ENCODE assay signal across 8 mouse cellular contexts in genomic region chr6:142469602-142470001, GRCm38 (mm10). TPM values are rescaled to one million over a fixed set of nuclear protein-coding genes. Genes with fewer than 3 reads are reported as not detected.
DNase-seq lines count a peak whose midpoint lies in the region; ATAC-seq and TF ChIP-seq lines count a peak whose summit lies in the region.

No protein-coding gene starts in this region.

- no peaks in the 10 kb centered on the region for H3K9me3 ChIP-seq in intestine, postnatal 0 days (ENCODE audit: control insufficient read depth)
- H3K9me3 ChIP-seq in intestine, embryonic 15.5 days, result no peaks in the 10 kb centered on the region
- no peaks in the 10 kb centered on the region for H3K9me3 ChIP-seq in midbrain, embryonic 14.5 days (ENCODE audit: control insufficient read depth, low read length)

- H3K27me3 ChIP-seq in intestine, postnatal 0 days (replicated peaks; ENCODE audit: control insufficient read depth, insufficient read depth, low read length), result no peaks in the 10 kb centered on the region
- H3K27me3 ChIP-seq in intestine, embryonic 15.5 days (replicated peaks), result no peaks in the 10 kb centered on the region
- H3K27me3 ChIP-seq in C2C12 (ENCODE audit: control insufficient read depth, insufficient read depth, insufficient read length), result peaks cover 4% of the 10 kb centered on the region
- H3K27me3 ChIP-seq in midbrain, embryonic 14.5 days (ENCODE audit: control insufficient read depth, insufficient read depth, low read length), result no peaks in the 10 kb centered on the region

- H3K4me2 ChIP-seq in intestine, postnatal 0 days (replicated peaks; ENCODE audit: low read depth), result no peak overlapping the region
- no peak overlapping the region for H3K4me2 ChIP-seq in intestine, embryonic 15.5 days (replicated peaks)
- H3K4me2 ChIP-seq in midbrain, embryonic 14.5 days (ENCODE audit: low read length), result no peak overlapping the region

- no peaks in the 10 kb centered on the region for H3K36me3 ChIP-seq in intestine, postnatal 0 days (ENCODE audit: control insufficient read depth, insufficient read depth)
- H3K36me3 ChIP-seq in intestine, embryonic 15.5 days, result no peaks in the 10 kb centered on the region
- no peaks in the 10 kb centered on the region for H3K36me3 ChIP-seq in C2C12 (ENCODE audit: control insufficient read depth, insufficient read depth)
- no peaks in the 10 kb centered on the region for H3K36me3 ChIP-seq in midbrain, embryonic 14.5 days (ENCODE audit: control insufficient read depth, insufficient read depth, low read length)

- no peak for ATAC-seq in intestine, postnatal 0 days
- ATAC-seq in intestine, embryonic 15.5 days, result no peak
- no peak for ATAC-seq in midbrain, embryonic 14.5 days (ENCODE audit: low FRiP score, low TSS enrichment)

- no peak overlapping the region for H3K27ac ChIP-seq in intestine, postnatal 0 days (ENCODE audit: low read depth, low read length)
- H3K27ac ChIP-seq in intestine, embryonic 15.5 days, result no peak overlapping the region
- no peak overlapping the region for H3K27ac ChIP-seq in midbrain, embryonic 14.5 days (replicated peaks; ENCODE audit: low read depth, low read length)

- peak; percentile 60 for TF ChIP-seq CTCF in intestine, postnatal 0 days (IDR thresholded peaks at IDR 0.05; ENCODE audit: low read depth)
- peak; percentile 18 for TF ChIP-seq CTCF in C2C12 (IDR thresholded peaks at IDR 0.05; ENCODE audit: control insufficient read depth, insufficient read depth, insufficient read length)
- TF ChIP-seq CTCF in brain, embryonic 14.5 days (IDR thresholded peaks at IDR 0.05; ENCODE audit: borderline replicate concordance, extremely low read depth, insufficient read depth, insufficient read length), result peak; percentile 58; the same call in 1 of the 2 replicates

- H3K9ac ChIP-seq in intestine, postnatal 0 days (ENCODE audit: low read depth, low read length), result no peak overlapping the region
- no peak overlapping the region for H3K9ac ChIP-seq in intestine, embryonic 15.5 days
- H3K9ac ChIP-seq in midbrain, embryonic 14.5 days (replicated peaks; ENCODE audit: low read length), result no peak overlapping the region

- H3K4me1 ChIP-seq in intestine, postnatal 0 days (replicated peaks; ENCODE audit: control insufficient read depth, insufficient read depth, low read length), result no peaks in the 10 kb centered on the region
- no peaks in the 10 kb centered on the region for H3K4me1 ChIP-seq in intestine, embryonic 15.5 days (replicated peaks)
- H3K4me1 ChIP-seq in midbrain, embryonic 14.5 days (ENCODE audit: control insufficient read depth, insufficient read depth, low read length), result no peaks in the 10 kb centered on the region

- peak; percentile 66 for DNase-seq in brain, embryonic 14.5 days (ENCODE audit: low read depth)
- peak; percentile 67 for DNase-seq in midbrain, embryonic 14.5 days
- DNase-seq in spleen, postnatal 4 days (ENCODE audit: low spot score in 2 of 2), result no peak
- DNase-seq in urinary bladder, postnatal 4 days (ENCODE audit: low spot score in 2 of 2), result no peak
- DNase-seq in testis, postnatal 14 days (ENCODE audit: low spot score), result no peak

- 54% methylated on average over 4 of the region's 4 CpGs for WGBS in intestine, postnatal 0 days
- WGBS in intestine, embryonic 15.5 days, result 58% methylated on average over 4 of the region's 4 CpGs
- WGBS in midbrain, embryonic 14.5 days, result 58% methylated on average over 4 of the region's 4 CpGs

- no peak overlapping the region for H3K4me3 ChIP-seq in intestine, postnatal 0 days (ENCODE audit: low read depth, low read length)
- H3K4me3 ChIP-seq in intestine, embryonic 15.5 days (replicated peaks), result no peak overlapping the region
- H3K4me3 ChIP-seq in C2C12 (ENCODE audit: insufficient read depth, poor library complexity, severe bottlenecking), result no peak overlapping the region
- H3K4me3 ChIP-seq in midbrain, embryonic 14.5 days (replicated peaks; ENCODE audit: low read depth, low read length), result no peak overlapping the region

- H3ac ChIP-seq in C2C12 (ENCODE audit: control insufficient read depth, insufficient read length, low read depth), result no peak overlapping the region

- no peaks in the 10 kb centered on the region for H3K79me3 ChIP-seq in C2C12 (ENCODE audit: low read depth)

- no peak for TF ChIP-seq POLR2A in brain, embryonic 14.5 days (IDR thresholded peaks at IDR 0.05; ENCODE audit: borderline replicate concordance, extremely low read depth, insufficient read depth, insufficient read length, poor library complexity, severe bottlenecking)

- H3K79me2 ChIP-seq in C2C12 (ENCODE audit: control insufficient read depth, insufficient read depth), result no peaks in the 10 kb centered on the region

TF ChIP-seq in C2C12, 6 proteins besides CTCF, POLR2A, EP300 and RAD21:
- TF ChIP-seq FOSL1 (IDR thresholded peaks at IDR 0.05; ENCODE audit: insufficient read depth, low read length, poor library complexity, severe bottlenecking) (no peak), USF1 (IDR thresholded peaks at IDR 0.05; ENCODE audit: low read depth) (no peak), MYOG (IDR thresholded peaks at IDR 0.05; ENCODE audit: control insufficient read depth, extremely low read depth, insufficient read length) (no peak), CEBPB (IDR thresholded peaks at IDR 0.05; ENCODE audit: low read depth) (no peak), MAX (IDR thresholded peaks at IDR 0.05) (no peak), MYOD1 (IDR thresholded peaks at IDR 0.05; ENCODE audit: control insufficient read depth, insufficient read length, low read depth) (no peak)
TF ChIP-seq in C2C12: peak in this region for 0.

RNA-seq across cellular contexts. Expression of gene Gys2, which starts 3.3 kb away (rescaled TPM):
- not detected in 2 replicates for polyA plus RNA-seq in intestine, postnatal 0 days (2015; fragmentation: Nextera tagmentation; extraction: Ambion mirVana)
- 0.97 and 1.4 TPM in 2 replicates for polyA plus RNA-seq in intestine, embryonic 15.5 days (2015; fragmentation: Nextera tagmentation; extraction: Ambion mirVana)
- polyA plus RNA-seq in C2C12 (2012; fragmentation: generic; extraction: Trizol), result not detected
- polyA plus RNA-seq in brain, embryonic 14.5 days (2012; rRNA removed), result not detected in 2 replicates
- polyA plus RNA-seq in midbrain, embryonic 14.5 days (2014; fragmentation: Nextera tagmentation; extraction: Ambion mirVana), result not detected in 2 replicates

RNA-seq across cellular contexts. Expression of gene Ldhb, which starts 38.2 kb away (rescaled TPM):
- polyA plus RNA-seq in intestine, postnatal 0 days (2015; fragmentation: Nextera tagmentation; extraction: Ambion mirVana), result 39.5 and 41.4 TPM in 2 replicates
- polyA plus RNA-seq in intestine, embryonic 15.5 days (2015; fragmentation: Nextera tagmentation; extraction: Ambion mirVana), result 93.1 and 100 TPM in 2 replicates
- 29.3 TPM for polyA plus RNA-seq in C2C12 (2012; fragmentation: generic; extraction: Trizol)
- 357 and 408 TPM in 2 replicates for polyA plus RNA-seq in brain, embryonic 14.5 days (2012; rRNA removed)
- 486 and 524 TPM in 2 replicates for polyA plus RNA-seq in midbrain, embryonic 14.5 days (2014; fragmentation: Nextera tagmentation; extraction: Ambion mirVana)

RNA-seq across cellular contexts. Expression of gene Spx, which starts 56.4 kb away (rescaled TPM):
- not detected in 2 replicates for polyA plus RNA-seq in intestine, postnatal 0 days (2015; fragmentation: Nextera tagmentation; extraction: Ambion mirVana)
- polyA plus RNA-seq in intestine, embryonic 15.5 days (2015; fragmentation: Nextera tagmentation; extraction: Ambion mirVana), result 0.25 and 0.27 TPM in 2 replicates
- 0.32 TPM for polyA plus RNA-seq in C2C12 (2012; fragmentation: generic; extraction: Trizol)
- 9.7 and 13.7 TPM in 2 replicates for polyA plus RNA-seq in brain, embryonic 14.5 days (2012; rRNA removed)
- 9.8 and 10.0 TPM in 2 replicates for polyA plus RNA-seq in midbrain, embryonic 14.5 days (2014; fragmentation: Nextera tagmentation; extraction: Ambion mirVana)

Comparison
In these comparisons a context has a peak if more than half of its experiments do, and no peak if none do; other contexts are left out.
1. DNase-seq: peak in brain, embryonic 14.5 days (single experiment) and midbrain, embryonic 14.5 days (single experiment); none in spleen, postnatal 4 days (0 of 2), urinary bladder, postnatal 4 days (0 of 2) and testis, postnatal 14 days (single experiment).
2. Peak in every context shown above with its lines, with median percentiles within 50 percentile points of each other: CTCF ChIP-seq.